Mouse (Mus musculus): ENCODE measurements around the gene Dda1.

- TF ChIP-seq POLR2A (IDR thresholded peaks at IDR 0.05; ENCODE audit: borderline replicate concordance, insufficient read depth, low read length) (peak; percentile 63; the same call in 1 of the 2 replicates), CTCF (IDR thresholded peaks at IDR 0.05; ENCODE audit: borderline replicate concordance, insufficient read depth, low read depth, low read length) (no peak)
Measured at GRCm38 (mm10) chr8:71507589-71508104, 38.6 kb downstream of the Dda1 start.
